Mouse (Mus musculus) embryonic facial prominence, embryonic 14.5 days (tissue): Measurements from ENCODE around the gene Zbtb11. TPM values are rescaled to one million over a fixed set of nuclear protein-coding genes. Genes with fewer than 3 reads are reported as not detected.
A peak's percentile ranks its signal among the peaks of the same experiment; 100 is the strongest.
"Not testable (repeated sequence)": the region's sequence is repeated elsewhere in the genome, so short reads cannot be mapped to it uniquely, and the experiment has no call there.

Experiments used
- ATAC-seq: fragments of 200-750 bp; cut with Nextera tagmentation; 2 replicates; pipeline ENCODE4 v1.8.0; 2017; ENCODE audit warnings: low read depth, moderate number of reproducible peaks, moderate TSS enrichment
- DNase-seq: peaks from one replicate; pipeline ENCODE4 v3.0.0-alpha.2; 2015; ENCODE audit warnings: low spot score
- H3K27ac ChIP-seq: fragments of 300-500 bp; sonication (generic); replicated peaks from 2 replicates; pipeline ENCODE4 v1.5.1; 2014; ENCODE audit warnings: low read depth, mild to moderate bottlenecking, low read length, moderate library complexity
- H3K27me3 ChIP-seq: fragments of 300-500 bp; sonication (generic); replicated peaks from 2 replicates; pipeline ENCODE4 v1.6.1; 2014; ENCODE audit warnings: low read length; ENCODE audit not compliant: control insufficient read depth, insufficient read depth
- H3K36me3 ChIP-seq: fragments of 300-500 bp; sonication (generic); 2 replicates; pipeline ENCODE4 v1.6.1; 2014; ENCODE audit warnings: low read length, mixed read lengths; ENCODE audit not compliant: control insufficient read depth, insufficient read depth
- H3K4me1 ChIP-seq: fragments of 300-500 bp; sonication (generic); 2 replicates; pipeline ENCODE4 v1.6.1; 2014; ENCODE audit warnings: antibody characterized with exemption, low read length; ENCODE audit not compliant: control insufficient read depth, insufficient read depth
- H3K4me2 ChIP-seq: fragments of 300-500 bp; sonication (generic); 2 replicates; pipeline ENCODE4 v1.6.1; 2014; ENCODE audit warnings: low read depth, mild to moderate bottlenecking, low read length, moderate library complexity, mixed read lengths
- H3K4me3 ChIP-seq: fragments of 300-500 bp; sonication (generic); 2 replicates; pipeline ENCODE4 v1.5.1; 2014; ENCODE audit warnings: low read depth, mild to moderate bottlenecking, low read length
- H3K9ac ChIP-seq: fragments of 300-500 bp; sonication (generic); 2 replicates; pipeline ENCODE4 v1.6.1; 2014; ENCODE audit warnings: low read depth, mild to moderate bottlenecking, low read length, moderate library complexity, mixed read lengths
- H3K9me3 ChIP-seq: fragments of 300-500 bp; sonication (generic); 2 replicates; pipeline ENCODE4 v1.6.1; 2016; ENCODE audit warnings: low read length; ENCODE audit not compliant: control insufficient read depth
- WGBS: fragments of 180-500 bp; shearing (Covaris S2); extraction: QIAGEN DNeasy Blood & Tissue Kit; methylation state at CpG from one replicate; pipeline ENCODE4 v1.1.7; 2014; 5-methylcytosine and 5-hydroxymethylcytosine counted together
- polyA plus RNA-seq: library from polyadenylated mRNA; unstranded; fragments of >200 nt; fragmentation: Nextera tagmentation; extraction: Ambion mirVana; gene quantifications from 2 replicates; pipeline ENCODE4 v1.2.1, GENCODE M21; 2014

Gene Zbtb11
- polyA plus RNA-seq, 1 experiment from 2014 or later: 21.5 TPM

GRCm38 (mm10) chr16:56038090-56038489 is 64.4 kb downstream of the Zbtb11 start:
- Histone ChIP-seq H3K4me2 (peak overlapping the region; percentile 80), H3K27ac (peak overlapping the region; percentile 85), H3K4me3 (peak overlapping the region; percentile 79), H3K4me1 (peaks cover 9% of the 10 kb centered on the region), H3K9ac (peak overlapping the region; percentile 95), H3K27me3 (no peaks in the 10 kb centered on the region), H3K9me3 (no peaks in the 10 kb centered on the region), H3K36me3 (peaks cover 18% of the 10 kb centered on the region)
- DNase-seq: no peak
- WGBS: 32% methylated on average over 8 of the region's 8 CpGs
- ATAC-seq: no peak

- not testable (repeated sequence) for H3K9me3 ChIP-seq, H3K27ac ChIP-seq, H3K36me3 ChIP-seq, H3K9ac ChIP-seq, H3K27me3 ChIP-seq, H3K4me2 ChIP-seq, ATAC-seq, H3K4me3 ChIP-seq, H3K4me1 ChIP-seq, DNase-seq
- WGBS: no CpG with 5 or more reads among the region's 4 CpGs
Observed at GRCm38 (mm10) chr16:56048038-56048437, 74.4 kb downstream of the Zbtb11 start, which contains the start of gene Senp7. TSS of gene Senp7 (plus strand) at chr16:56048338.

GRCm38 (mm10) chr16:56055911-56056310 is 82.2 kb downstream of the Zbtb11 start:
- no peak overlapping the region for H3K9ac ChIP-seq
- no peak overlapping the region for H3K4me2 ChIP-seq
- no peaks in the 10 kb centered on the region for H3K27me3 ChIP-seq
- no peaks in the 10 kb centered on the region for H3K4me1 ChIP-seq
- WGBS: 73% methylated on average over 3 of the region's 3 CpGs
- ATAC-seq (no peak), DNase-seq (no peak)
- H3K4me3 ChIP-seq: no peak overlapping the region
- H3K9me3 ChIP-seq: no peaks in the 10 kb centered on the region
- no peak overlapping the region for H3K27ac ChIP-seq
- no peaks in the 10 kb centered on the region for H3K36me3 ChIP-seq

GRCm38 (mm10) chr16:56056944-56057590 is 83.4 kb downstream of the Zbtb11 start:
- Histone ChIP-seq H3K36me3 (no peaks in the 10 kb centered on the region), H3K4me3 (no peak overlapping the region), H3K27ac (no peak overlapping the region), H3K27me3 (no peaks in the 10 kb centered on the region), H3K9ac (no peak overlapping the region), H3K4me2 (no peak overlapping the region), H3K4me1 (no peaks in the 10 kb centered on the region), H3K9me3 (no peaks in the 10 kb centered on the region)
- 58% methylated on average over 7 of the region's 7 CpGs for WGBS
- peak; percentile 74; the same call in 1 of the 2 replicates for ATAC-seq
- DNase-seq: peak; percentile 20

GRCm38 (mm10) chr16:56058151-56058550 is 84.5 kb downstream of the Zbtb11 start:
- Histone ChIP-seq H3K9me3 (no peaks in the 10 kb centered on the region), H3K27ac (no peak overlapping the region), H3K4me1 (no peaks in the 10 kb centered on the region), H3K27me3 (no peaks in the 10 kb centered on the region), H3K4me3 (no peak overlapping the region), H3K36me3 (no peaks in the 10 kb centered on the region), H3K4me2 (no peak overlapping the region), H3K9ac (no peak overlapping the region)
- WGBS: 82% methylated on average over 10 of the region's 10 CpGs
- ATAC-seq (no peak), DNase-seq (no peak)

Other genes with a start within 250 kb of the Zbtb11 start
- gene Nfkbiz, start 135.0 kb upstream of the Zbtb11 start, polyA plus RNA-seq: 4.5 and 5.5 TPM in 2 replicates
- gene Nxpe3, start 78.6 kb upstream of the Zbtb11 start, polyA plus RNA-seq: 0.68 and 0.70 TPM in 2 replicates
- 7.5 and 10.2 TPM in 2 replicates for gene Cep97, start 39.0 kb upstream of the Zbtb11 start, polyA plus RNA-seq
- gene Rpl24, start 7.6 kb upstream of the Zbtb11 start, polyA plus RNA-seq: 818 and 878 TPM in 2 replicates
- gene Pcnp, start 55.9 kb downstream of the Zbtb11 start, polyA plus RNA-seq: 220 and 227 TPM in 2 replicates
- gene Trmt10c, start 63.9 kb downstream of the Zbtb11 start, polyA plus RNA-seq: 26.4 and 27.0 TPM in 2 replicates
- 30.6 and 31.5 TPM in 2 replicates for gene Senp7, start 74.5 kb downstream of the Zbtb11 start, polyA plus RNA-seq
- gene Impg2, start 230.4 kb downstream of the Zbtb11 start, polyA plus RNA-seq: 0.28 and 0.70 TPM in 2 replicates